Mouse (Mus musculus): ENCODE data around the gene Zfp217. TPM values are rescaled to one million over a fixed set of nuclear protein-coding genes. Genes with fewer than 3 reads are reported as not detected.

Zfp217 gene
- total RNA-seq, 2 experiments from 2014 or later = 9.6 to 13.0 TPM

DNA sequence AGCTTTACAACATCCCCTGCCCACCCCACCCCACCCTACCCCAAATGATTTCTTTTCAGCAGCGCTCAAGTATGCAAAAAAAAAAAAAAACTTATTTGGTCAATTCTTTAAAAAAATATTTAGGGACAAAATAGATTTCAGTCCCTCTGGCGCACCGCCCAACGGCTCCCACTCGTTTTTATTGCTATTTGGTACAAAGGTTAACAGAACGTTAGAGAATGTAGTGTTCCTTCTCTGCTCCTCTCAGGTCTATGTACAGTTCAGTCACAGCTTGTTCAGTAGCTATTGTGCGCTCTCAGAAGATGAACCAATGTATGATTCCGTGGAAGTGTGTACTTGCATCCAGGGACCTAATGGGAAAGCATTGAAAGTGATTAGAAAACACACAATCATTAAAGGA lies 37.6 kb downstream of the Zfp217 start:
- intact Hi-C loops (cut with DNase I) = no loop called here
- DNase-seq (ENCODE audit: low spot score) = no peak

DNA sequence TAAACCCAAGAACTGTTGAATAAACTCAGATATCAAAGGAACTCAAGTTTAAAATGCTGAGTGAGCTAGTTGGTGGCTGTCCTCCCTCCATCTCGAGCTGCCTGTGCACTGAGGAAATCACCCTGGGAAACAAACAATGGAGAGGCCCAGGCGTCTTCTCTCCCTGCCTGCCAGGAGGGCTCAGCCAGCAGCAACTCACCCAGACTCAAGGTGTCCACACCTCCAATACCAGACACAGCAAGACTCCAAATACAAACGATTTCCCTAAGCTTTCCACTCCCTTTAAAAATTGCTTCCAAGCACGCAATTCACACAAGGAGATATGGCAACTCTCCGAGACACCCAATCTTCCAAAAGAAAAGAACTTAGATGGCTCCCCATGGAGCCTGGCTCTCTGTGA lies 38.4 kb downstream of the Zfp217 start:
- no peak for DNase-seq (ENCODE audit: low spot score)
- intact Hi-C loops (cut with DNase I) = loop anchor here (10.0 kb wide), 1 partner anchor 1205 kb away; no protein-coding TSS in a partner anchor

DNA sequence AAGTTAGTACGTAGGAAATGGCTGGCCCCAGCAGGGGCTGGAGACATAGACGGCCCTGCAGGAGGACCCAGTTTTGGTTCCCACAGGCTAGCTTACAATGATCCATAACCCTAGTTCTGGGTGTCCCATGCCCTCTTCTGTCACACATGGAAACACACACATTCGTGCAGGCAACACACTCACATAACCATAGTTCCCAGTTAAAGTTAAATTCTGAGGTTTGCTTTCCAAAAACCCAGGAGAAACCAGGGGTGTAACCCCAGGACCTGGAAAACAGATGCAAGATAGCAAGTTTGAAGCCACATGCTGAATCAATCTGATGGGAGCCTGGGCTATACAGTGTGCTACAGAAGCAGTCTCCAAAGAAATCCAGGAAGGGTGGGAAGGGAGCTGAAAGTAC lies 40.1 kb downstream of the Zfp217 start:
- intact Hi-C loops (cut with DNase I) = loop anchor here (10.0 kb wide), 1 partner anchor 1203 kb away; no protein-coding TSS in a partner anchor
- no peak for DNase-seq (ENCODE audit: low spot score)

DNA sequence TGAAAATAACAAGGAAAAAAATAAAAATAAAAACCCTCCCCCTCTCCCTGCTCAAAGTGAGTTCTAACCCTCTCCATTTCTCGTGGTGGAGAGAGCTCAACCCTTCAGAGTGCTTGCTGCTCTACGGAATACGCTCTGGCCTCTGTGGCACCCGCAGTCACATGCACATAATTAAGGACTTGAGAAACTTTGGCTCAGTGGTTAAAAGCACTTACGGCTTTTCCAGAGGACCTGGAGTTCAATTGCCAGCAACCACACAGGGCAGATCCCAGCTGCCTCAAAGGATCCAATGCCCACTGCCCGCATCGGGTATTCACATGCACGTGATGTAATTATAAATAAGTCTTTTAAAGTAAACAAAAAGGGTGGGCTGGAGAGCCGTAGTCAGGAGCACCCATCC lies 41.9 kb downstream of the Zfp217 start:
- DNase-seq (ENCODE audit: low spot score) = no peak

DNA sequence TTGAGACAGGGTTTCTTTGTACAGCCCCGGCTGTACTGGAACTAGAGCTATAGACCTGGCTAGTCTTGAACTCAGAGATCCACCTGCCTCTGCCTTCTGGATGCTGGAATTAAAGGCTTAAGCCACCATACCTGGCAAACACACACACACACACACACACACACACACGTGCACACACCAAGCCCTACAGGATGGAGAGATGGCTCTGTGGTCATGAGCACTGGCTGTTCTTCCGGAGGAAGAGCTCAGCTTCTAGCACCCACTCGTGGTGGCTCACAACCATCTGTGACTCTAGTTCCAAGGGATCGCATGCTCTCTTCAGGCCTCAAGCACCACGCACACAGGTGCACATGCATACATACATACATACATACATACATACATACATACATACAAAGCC lies 43.5 kb downstream of the Zfp217 start:
- intact Hi-C loops (cut with DNase I) = loop anchor here (10.0 kb wide), 1 partner anchor 1200 kb away; no protein-coding TSS in a partner anchor
- no peak for DNase-seq (ENCODE audit: low spot score)

More for the DNA sequence above, 41.9 kb downstream of the Zfp217 start:
- intact Hi-C loops (cut with DNase I) = loop anchor here (10.0 kb wide), 1 partner anchor 1201 kb away; no protein-coding TSS in a partner anchor

DNA sequence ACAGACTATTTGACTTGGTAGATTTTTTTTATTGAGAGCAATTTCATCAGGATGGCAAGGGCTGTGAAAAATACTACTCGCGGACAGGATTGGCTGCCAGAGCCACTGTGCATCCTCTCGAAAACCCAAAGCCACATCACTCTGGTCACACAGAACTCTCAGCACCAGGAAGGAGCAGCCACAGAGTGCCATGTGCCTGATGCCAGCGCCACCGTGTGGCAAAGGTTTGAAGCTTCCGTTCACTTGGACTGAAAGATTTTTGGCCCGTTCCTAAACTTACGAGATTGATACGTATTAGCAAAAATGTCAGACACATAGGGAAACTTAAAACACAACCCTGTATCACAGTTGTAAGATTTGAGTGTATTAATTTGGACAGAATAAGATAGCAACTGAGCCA lies 44.1 kb downstream of the Zfp217 start:
- no peak for DNase-seq (ENCODE audit: low spot score)

DNA sequence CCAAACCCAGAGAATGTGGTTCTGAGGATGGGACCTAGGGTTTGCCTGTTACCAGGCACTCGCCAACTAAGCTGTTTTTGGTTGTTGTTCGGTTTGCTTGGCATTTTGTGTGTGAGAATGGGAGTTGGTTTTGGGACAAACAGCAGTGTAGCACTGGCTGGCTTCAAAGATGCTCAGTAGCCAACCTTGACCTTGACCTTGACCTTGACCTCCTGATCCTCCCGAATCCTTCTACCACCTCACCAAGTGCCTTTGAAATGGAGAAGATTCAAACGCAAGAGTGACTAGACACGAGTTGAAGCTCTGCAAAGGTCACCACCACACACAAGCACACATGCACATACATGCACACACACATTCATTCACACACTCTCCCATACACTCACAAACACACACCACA lies 44.6 kb downstream of the Zfp217 start:
- DNase-seq (ENCODE audit: low spot score) = no peak
- intact Hi-C loops (cut with DNase I) = loop anchor here (10.0 kb wide), 1 partner anchor 1199 kb away; no protein-coding TSS in a partner anchor

More for the DNA sequence above, 44.1 kb downstream of the Zfp217 start:
- intact Hi-C loops (cut with DNase I) = loop anchor here (10.0 kb wide), 1 partner anchor 1199 kb away; no protein-coding TSS in a partner anchor

DNA sequence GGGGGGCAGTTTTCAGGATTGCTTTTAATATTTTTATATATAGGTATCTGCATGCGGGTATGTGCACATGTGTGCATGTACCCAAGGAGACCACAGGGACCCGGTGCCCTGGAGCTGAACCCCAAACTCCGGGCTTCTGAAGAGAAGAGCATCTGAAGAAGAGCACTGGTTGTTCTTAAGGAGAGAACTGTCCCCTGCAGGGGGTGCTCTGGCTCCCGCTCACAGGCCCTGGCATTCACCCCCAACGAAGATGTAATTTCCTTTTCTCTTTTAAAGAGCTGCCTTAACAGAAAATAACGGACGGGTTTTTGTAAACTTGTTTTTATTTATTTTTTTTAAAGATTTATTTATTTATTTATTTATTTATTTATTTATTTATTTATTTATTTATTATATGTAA lies 46.0 kb downstream of the Zfp217 start:
- DNase-seq (ENCODE audit: low spot score) = no peak

DNA sequence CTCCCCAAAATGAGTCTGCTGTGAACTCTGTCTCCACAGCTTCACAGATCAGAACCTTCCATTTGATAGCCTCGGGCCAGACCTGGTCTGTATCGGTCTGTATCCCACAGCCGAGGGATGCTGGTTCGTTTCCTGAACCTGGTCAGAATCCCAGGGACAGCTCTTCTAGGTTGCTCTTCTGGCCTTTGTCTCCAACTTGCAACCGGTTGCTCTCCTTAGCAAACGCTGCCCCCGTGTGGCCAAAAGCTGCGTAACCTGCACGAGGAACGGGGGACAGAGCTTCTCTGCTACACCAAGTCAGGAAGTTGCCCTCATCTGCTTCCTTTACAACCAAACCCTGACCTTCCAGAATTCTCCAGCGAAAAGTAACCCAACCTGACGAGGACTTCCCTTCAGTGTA lies 46.8 kb downstream of the Zfp217 start:
- intact Hi-C loops (cut with DNase I) = loop anchor here (1.0 to 10.0 kb wide), 4 partner anchors 46 to 1196 kb away; no protein-coding TSS in a partner anchor
- DNase-seq (ENCODE audit: low spot score) = peak; percentile 67

More for the DNA sequence above, 46.0 kb downstream of the Zfp217 start:
- intact Hi-C loops (cut with DNase I) = loop anchor here (1.0 to 10.0 kb wide), 4 partner anchors 47 to 1197 kb away; no protein-coding TSS in a partner anchor

DNA sequence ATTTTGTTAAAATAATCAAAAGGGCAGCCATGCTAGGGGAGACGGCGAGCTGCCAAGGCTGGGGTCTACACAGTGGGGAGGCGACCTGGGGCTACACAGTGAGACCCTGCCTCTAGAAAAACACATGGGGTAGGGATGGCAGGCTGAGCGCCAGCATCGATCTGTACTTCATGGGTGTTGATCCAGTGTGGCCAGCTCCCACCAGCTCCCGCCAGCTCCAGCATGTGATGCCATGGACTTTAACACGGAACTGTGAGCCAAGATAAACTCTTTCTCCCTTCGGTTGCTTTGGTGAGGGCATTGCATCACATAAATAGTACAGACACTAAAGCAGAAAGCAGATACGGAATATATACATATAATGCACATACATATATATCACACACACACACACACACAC lies 53.0 kb downstream of the Zfp217 start:
- intact Hi-C loops (cut with DNase I) = no loop called here
- DNase-seq (ENCODE audit: low spot score) = no peak

DNA sequence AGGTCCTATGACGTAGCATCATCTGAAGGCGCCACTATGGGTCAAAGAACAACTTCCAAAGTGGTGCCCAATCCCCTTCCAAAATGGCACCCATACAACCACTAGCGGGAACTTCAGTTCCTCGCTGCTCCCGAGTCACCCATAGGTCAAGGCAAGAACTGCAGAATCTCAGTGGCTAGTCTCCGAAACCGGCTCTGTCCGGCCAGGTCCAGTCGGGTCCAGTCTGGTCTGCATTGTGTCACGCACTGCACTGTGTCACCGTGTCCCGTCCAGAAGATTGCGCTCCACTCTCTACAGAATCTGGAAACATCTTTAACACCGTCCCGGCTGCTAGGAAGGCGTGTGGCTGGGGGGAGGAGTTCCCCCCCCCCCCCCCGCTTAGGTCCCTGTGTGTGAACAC lies 53.7 kb downstream of the Zfp217 start:
- intact Hi-C loops (cut with DNase I) = no loop called here
- DNase-seq (ENCODE audit: low spot score) = no peak

DNA sequence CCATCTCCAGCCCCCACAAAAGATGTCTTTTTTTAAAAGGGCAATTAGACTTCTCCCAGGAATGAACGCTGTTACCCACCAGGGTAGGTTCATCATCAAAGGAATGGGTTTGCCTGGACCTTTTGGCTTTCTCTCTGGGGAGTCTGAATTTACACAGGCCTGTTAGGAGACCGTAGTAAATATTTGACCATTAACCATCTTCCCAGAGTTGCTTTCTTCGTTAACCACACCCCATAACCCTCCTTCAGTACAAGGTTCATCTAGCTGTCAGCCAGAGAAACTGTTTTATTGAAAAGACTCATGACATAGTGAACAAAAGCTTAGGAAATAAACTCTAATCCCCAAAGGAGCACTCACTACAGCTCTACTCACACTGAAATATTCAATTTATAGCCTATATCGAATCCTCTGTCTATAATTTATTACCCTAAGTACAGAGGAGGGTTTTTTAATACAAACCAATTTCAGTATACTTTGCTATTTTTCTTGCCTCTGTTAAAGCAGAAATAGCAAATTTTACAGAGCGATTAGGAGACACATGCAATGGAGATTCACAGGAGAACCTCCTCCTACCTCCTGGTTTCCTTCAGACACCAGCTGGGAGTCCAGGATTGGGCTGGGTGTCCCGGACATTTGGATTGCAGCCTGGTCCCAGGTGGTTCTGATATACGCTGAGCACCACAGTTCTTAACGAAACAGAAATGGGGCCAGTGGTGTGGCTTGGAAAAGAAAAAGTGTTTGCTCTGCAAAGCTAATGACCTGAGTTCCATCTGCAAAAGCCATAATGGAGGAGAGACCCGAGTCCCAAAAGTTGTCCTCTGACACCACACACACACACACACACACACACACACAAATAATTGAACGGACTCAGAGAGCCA lies 56.1 kb downstream of the Zfp217 start:
- no peak for DNase-seq (ENCODE audit: low spot score)
- intact Hi-C loops (cut with DNase I) = no loop called here

DNA sequence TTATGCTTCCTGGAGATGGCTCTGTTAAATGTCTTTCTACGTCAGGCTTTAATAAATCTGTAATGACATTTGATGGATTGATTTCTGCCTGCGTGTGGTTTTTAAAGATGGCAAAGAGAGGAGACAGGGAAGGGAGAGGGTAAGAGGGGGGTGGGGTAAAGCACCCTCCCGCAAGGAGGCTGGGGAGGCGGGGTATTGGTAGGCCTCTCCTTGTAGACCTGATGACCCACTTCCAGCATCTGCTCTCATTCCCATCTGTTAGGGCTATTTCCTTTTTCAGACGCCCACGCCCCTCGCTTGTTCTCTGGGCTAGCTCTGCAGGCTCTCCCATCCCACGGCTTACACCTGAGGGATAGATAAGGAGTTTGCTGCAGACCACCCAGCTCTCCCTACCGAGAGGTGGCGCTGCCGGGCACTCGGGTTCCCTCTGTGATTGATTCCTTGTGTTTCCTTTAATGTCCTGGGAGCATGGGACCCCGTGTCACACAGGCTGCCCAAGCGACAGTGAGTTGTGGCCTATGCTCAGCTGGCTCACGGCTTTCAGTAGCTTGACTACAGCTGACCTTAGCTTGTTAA lies 69.4 kb downstream of the Zfp217 start:
- intact Hi-C loops (cut with DNase I) = no loop called here
- no peak for DNase-seq (ENCODE audit: low spot score)

DNA sequence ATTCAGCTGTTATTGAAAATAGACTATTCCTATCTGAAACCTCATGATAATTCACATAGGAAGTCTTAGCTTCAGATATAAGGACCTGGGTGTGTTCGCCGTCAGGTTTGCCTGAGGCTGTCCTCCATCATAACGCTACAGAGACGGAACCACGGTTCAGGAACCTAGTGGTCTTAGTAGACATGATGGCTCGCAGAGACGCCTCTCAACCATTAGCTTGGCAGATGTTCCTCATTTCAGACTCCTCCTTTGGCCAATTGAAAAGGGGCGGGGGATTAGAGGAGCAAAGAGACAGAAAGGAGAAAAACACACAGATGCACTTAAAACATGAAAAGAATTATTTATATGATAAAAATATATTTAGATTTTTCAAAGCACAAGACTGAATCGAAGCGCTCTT lies 69.9 kb downstream of the Zfp217 start:
- DNase-seq (ENCODE audit: low spot score) = no peak
- intact Hi-C loops (cut with DNase I) = no loop called here

DNA sequence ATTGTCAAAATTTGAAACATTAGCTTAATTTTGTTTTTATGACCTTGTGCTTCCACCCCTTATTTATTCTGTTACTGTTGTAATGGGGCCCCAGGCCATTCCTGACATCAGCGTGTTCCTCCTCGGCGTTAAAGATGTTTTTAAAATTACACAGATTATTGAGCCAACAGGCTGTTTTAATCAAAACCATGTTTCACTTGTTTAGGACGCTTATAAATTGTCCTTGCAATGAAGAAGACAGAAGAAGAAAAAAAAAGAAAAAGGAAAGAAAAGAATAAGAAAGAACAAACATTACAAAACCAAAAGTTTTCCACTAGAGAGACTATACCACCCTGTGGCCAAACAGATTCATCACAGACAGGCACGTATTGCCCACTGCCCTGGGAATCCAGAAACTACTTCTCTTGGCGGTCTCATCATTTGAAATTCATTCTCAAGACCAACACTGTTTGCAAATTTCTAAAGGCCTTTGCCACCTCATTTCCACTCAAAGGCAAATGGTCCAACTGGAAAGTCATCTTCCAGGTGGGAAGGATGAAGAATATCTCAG lies 70.9 kb downstream of the Zfp217 start:
- DNase-seq (ENCODE audit: low spot score) = no peak
- intact Hi-C loops (cut with DNase I) = no loop called here

DNA sequence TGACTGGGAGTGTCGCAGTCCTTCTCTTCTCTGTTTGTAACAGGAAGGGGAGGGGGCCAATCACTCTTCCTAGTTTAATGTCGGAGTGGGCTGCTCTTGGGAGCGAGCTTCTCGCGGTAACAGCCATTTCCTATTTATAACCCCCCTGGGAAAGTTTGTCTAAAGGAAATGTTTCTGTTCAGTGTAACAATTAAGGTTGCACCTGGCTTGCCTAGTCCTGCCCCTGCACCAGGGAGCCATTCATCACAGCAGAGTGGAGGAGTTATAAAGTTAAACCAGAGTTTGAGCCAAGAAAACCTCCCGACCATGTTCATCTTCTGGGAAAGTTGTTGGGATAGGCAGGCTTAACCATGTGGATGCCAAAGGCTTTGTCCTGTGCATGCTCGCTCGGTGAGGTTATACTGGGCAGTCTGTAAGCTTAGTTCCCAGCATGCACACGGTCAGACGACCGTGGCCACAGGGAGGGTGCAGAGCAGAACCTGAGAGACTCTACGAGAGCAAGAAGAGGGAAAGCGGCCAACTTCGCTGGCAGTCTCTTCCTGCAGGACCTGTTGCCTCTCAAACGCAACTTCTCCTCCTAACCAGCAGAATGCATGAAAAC lies 77.2 kb downstream of the Zfp217 start:
- no peak for DNase-seq (ENCODE audit: low spot score)
- intact Hi-C loops (cut with DNase I) = no loop called here

DNA sequence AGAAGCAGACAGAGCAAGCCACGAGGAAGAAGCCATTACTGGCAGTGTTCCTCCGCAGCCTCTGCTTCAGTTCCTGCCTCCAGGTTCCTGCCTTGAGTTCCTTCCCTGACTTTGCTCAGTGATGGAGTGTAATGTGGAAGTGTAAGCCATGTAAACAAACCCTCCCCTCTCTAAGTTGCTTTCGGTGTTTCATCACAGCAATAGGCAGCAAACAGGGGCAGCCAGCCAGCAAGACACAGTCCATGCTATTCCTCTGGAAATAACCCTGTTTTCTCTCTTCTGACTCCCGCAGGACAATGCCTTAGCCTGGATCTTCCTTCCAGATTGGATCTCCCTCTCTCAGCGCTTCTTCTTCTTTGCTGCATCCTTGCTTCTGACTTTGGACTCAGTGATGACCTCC lies 77.9 kb downstream of the Zfp217 start:
- DNase-seq (ENCODE audit: low spot score) = no peak
- intact Hi-C loops (cut with DNase I) = no loop called here

DNA sequence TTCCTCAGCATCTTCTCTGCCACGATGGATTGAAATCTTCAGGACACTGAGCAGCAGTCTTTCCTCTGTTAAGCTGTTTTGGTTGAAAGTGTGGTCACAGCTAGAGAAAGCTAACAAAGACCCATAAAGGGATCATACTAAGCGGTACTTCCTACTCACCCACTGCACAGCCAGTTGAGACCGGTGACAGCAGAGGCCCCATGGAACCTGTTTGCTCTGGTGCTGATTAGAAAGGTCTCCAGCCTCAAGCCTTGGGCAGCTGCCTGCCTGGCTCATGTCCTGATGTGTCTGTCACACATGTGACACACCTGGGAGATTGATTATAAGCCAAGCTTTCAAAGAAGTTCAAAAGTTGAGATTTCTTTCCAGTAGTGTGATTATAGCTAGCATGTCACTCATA lies 85.5 kb downstream of the Zfp217 start:
- DNase-seq (ENCODE audit: low spot score) = no peak
- intact Hi-C loops (cut with DNase I) = no loop called here

DNA sequence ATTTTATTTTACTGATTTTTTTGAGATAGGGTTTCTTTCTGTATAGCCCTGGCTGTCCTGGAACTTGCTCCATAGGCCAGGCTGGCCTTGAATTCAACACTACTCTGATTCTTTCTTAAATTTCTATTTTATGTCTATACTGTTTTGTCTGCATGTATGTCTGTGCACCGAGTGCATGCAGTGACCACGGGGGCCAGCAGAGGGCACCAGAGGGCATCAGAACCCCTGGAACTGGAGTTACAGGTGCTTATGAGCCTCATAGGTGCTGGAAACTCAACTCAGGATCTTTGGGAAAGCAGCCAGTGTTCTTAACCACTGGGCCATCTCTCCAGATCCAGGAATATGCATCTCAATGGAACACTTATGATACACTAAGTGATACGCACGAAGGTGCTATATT lies 87.8 kb downstream of the Zfp217 start:
- intact Hi-C loops (cut with DNase I) = no loop called here
- DNase-seq (ENCODE audit: low spot score) = no peak

DNA sequence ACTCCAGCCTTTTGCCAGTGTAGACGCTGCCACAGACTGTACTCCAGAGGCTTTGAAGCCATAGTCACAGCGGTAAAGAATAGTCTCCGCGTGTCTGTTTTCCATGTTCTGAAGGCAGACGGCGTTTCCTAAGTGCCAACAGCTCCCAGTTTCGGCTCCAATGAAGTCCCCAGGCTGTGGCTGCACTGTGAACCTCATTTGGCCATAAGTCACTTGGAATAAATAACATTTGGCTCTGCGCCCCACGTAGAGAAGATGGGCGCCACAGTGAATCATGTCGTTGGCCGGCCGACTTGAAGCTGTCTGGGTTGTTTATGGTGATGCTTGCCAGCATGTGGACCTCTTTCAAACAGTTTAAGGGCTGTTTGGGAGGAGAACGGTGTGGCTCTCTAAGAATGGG lies 89.1 kb downstream of the Zfp217 start:
- intact Hi-C loops (cut with DNase I) = no loop called here
- DNase-seq (ENCODE audit: low spot score) = no peak
